Comparison of ENCODE assay signal across 9 mouse cellular contexts in the genomic region with DNA sequence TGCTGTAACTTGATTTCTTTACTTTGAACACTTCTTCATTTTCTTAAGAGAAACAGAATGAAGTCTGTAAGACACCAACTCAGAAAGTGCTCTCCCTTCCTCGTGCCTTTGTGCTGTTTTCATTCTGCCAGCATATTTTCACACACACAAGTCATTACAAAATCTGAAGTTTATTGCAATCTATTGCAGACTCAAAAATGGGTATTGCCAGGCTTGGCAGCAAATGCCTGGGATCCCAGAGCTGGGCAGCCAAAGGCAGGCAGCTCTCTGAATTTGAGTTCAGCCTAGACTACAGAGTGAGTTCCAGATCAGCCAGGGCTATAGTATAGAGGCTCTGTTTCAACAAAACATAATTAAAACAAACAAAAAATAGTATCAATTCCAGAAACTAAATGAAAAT. TPM values are rescaled to one million over a fixed set of nuclear protein-coding genes. Genes with fewer than 3 reads are reported as not detected.
A peak's percentile ranks its signal among the peaks of the same experiment; 100 is the strongest.
DNase-seq lines count a peak whose midpoint lies in the region; ATAC-seq lines count a peak whose summit lies in the region.
"Had no signal": no experiment of that assay in that cellular context is flagged by ENCODE, and none has a peak within 500 bp of the region (broad histone marks: within the 10 kb centered on the region; RNA-seq: fewer than 3 reads in every experiment).

No protein-coding gene starts in this region.

- 52% methylated on average over 1 of the region's 1 CpGs for WGBS in kidney, embryonic 14.5 days
- 76% methylated on average over 1 of the region's 1 CpGs for WGBS in embryonic facial prominence, embryonic 10.5 days
- WGBS in hindbrain, embryonic 16.5 days = 58% methylated on average over 1 of the region's 1 CpGs
- WGBS in midbrain, embryonic 15.5 days = 65% methylated on average over 1 of the region's 1 CpGs

- peaks cover 33% of the 10 kb centered on the region for H3K36me3 ChIP-seq in kidney, embryonic 14.5 days (ENCODE audit: control insufficient read depth, insufficient read depth, low read length)
- H3K36me3 ChIP-seq in embryonic facial prominence, embryonic 10.5 days (replicated peaks) = peaks cover 42% of the 10 kb centered on the region
- H3K36me3 ChIP-seq in hindbrain, embryonic 16.5 days (ENCODE audit: control insufficient read depth, insufficient read depth, low read length) = peaks cover 4% of the 10 kb centered on the region; the same call in 1 of the 2 replicates
- H3K36me3 ChIP-seq in midbrain, embryonic 15.5 days (replicated peaks) = no peaks in the 10 kb centered on the region

- peak overlapping the region; percentile 97; the same call in 1 of the 2 replicates for H3K9ac ChIP-seq in kidney, embryonic 14.5 days (ENCODE audit: low read depth, low read length)
- no peak overlapping the region for H3K9ac ChIP-seq in hindbrain, embryonic 16.5 days (ENCODE audit: low read depth, low read length)
- peak overlapping the region; percentile 31; the same call in 1 of the 2 replicates for H3K9ac ChIP-seq in midbrain, embryonic 15.5 days

- no peaks in the 10 kb centered on the region for H3K27me3 ChIP-seq in kidney, embryonic 14.5 days (ENCODE audit: control insufficient read depth, insufficient read depth, low read length)
- no peaks in the 10 kb centered on the region for H3K27me3 ChIP-seq in embryonic facial prominence, embryonic 10.5 days (replicated peaks; ENCODE audit: low read depth, poor library complexity, severe bottlenecking)
- no peaks in the 10 kb centered on the region for H3K27me3 ChIP-seq in hindbrain, embryonic 16.5 days (replicated peaks; ENCODE audit: control insufficient read depth, insufficient read depth, low read length)
- no peaks in the 10 kb centered on the region for H3K27me3 ChIP-seq in midbrain, embryonic 15.5 days (replicated peaks)

- H3K9me3 ChIP-seq in kidney, embryonic 14.5 days (ENCODE audit: control insufficient read depth, low read length) = no peaks in the 10 kb centered on the region
- H3K9me3 ChIP-seq in embryonic facial prominence, embryonic 10.5 days = no peaks in the 10 kb centered on the region
- no peaks in the 10 kb centered on the region for H3K9me3 ChIP-seq in hindbrain, embryonic 16.5 days (ENCODE audit: control insufficient read depth, low read length)
- no peaks in the 10 kb centered on the region for H3K9me3 ChIP-seq in midbrain, embryonic 15.5 days

- peak overlapping the region; percentile 96; the same call in 1 of the 2 replicates for H3K4me3 ChIP-seq in kidney, embryonic 14.5 days (ENCODE audit: low read length)
- peak overlapping the region; percentile 86 for H3K4me3 ChIP-seq in embryonic facial prominence, embryonic 10.5 days
- H3K4me3 ChIP-seq in hindbrain, embryonic 16.5 days (ENCODE audit: low read length) = peak overlapping the region; percentile 29
- peak overlapping the region; percentile 88 for H3K4me3 ChIP-seq in midbrain, embryonic 15.5 days

- H3K4me2 ChIP-seq in kidney, embryonic 14.5 days (replicated peaks; ENCODE audit: low read depth, low read length) = peak overlapping the region; percentile 64
- peak overlapping the region; percentile 76 for H3K4me2 ChIP-seq in hindbrain, embryonic 16.5 days (ENCODE audit: low read length)
- peak overlapping the region; percentile 66 for H3K4me2 ChIP-seq in midbrain, embryonic 15.5 days

- H3K4me1 ChIP-seq in kidney, embryonic 14.5 days (ENCODE audit: control insufficient read depth, insufficient read depth, low read length) = peaks cover 9% of the 10 kb centered on the region
- H3K4me1 ChIP-seq in embryonic facial prominence, embryonic 10.5 days = peaks cover 18% of the 10 kb centered on the region
- peaks cover 11% of the 10 kb centered on the region for H3K4me1 ChIP-seq in hindbrain, embryonic 16.5 days (ENCODE audit: control insufficient read depth, insufficient read depth, low read depth, low read length)
- peaks cover 25% of the 10 kb centered on the region for H3K4me1 ChIP-seq in midbrain, embryonic 15.5 days

- no peak for DNase-seq in kidney, adult 9 months
- no peak for DNase-seq in embryonic facial prominence, embryonic 10.5 days (ENCODE audit: low spot score)
- DNase-seq in urinary bladder, postnatal 14 days (ENCODE audit: low spot score) = no peak
- DNase-seq in ovary, postnatal 36 days (ENCODE audit: low spot score) = no peak
- no peak for DNase-seq in frontal cortex, adult 2 months (ENCODE audit: extremely low spot score in 1 of 2, low spot score in 1 of 2)
- DNase-seq: lung, postnatal 14 days had no signal

- no peak overlapping the region for H3K27ac ChIP-seq in kidney, embryonic 14.5 days (ENCODE audit: low read depth, low read length)
- H3K27ac ChIP-seq in embryonic facial prominence, embryonic 10.5 days (replicated peaks) = no peak overlapping the region
- H3K27ac ChIP-seq in hindbrain, embryonic 16.5 days (ENCODE audit: low read depth, low read length) = no peak overlapping the region
- H3K27ac ChIP-seq in midbrain, embryonic 15.5 days = no peak overlapping the region

- ATAC-seq in kidney, embryonic 14.5 days (ENCODE audit: low FRiP score, low TSS enrichment) = no peak
- no peak for ATAC-seq in hindbrain, embryonic 16.5 days
- no peak for ATAC-seq in midbrain, embryonic 15.5 days (replicated peaks)

RNA-seq across cellular contexts. Expression of a gene that starts 1.7 kb away (rescaled TPM):
- polyA plus RNA-seq in kidney, embryonic 14.5 days (2014; fragmentation: Nextera tagmentation; extraction: Ambion mirVana) = 46.9 and 75.6 TPM in 2 replicates
- polyA plus RNA-seq in embryonic facial prominence, embryonic 10.5 days (2016; fragmentation: Nextera tagmentation; extraction: Ambion mirVana) = 66.9 and 79.2 TPM in 2 replicates
- polyA plus RNA-seq in hindbrain, embryonic 16.5 days (2015; fragmentation: Nextera tagmentation; extraction: Ambion mirVana) = 48.8 and 60.2 TPM in 2 replicates
- polyA plus RNA-seq in midbrain, embryonic 15.5 days (2015; fragmentation: Nextera tagmentation; extraction: Ambion mirVana) = 71.4 and 80.7 TPM in 2 replicates
- 101 and 103 TPM in 2 replicates for polyA plus RNA-seq in frontal cortex, adult 2 months (2012; rRNA removed)

RNA-seq across cellular contexts. Expression of a gene that starts 31.5 kb away (rescaled TPM):
- 10.8 and 15.5 TPM in 2 replicates for polyA plus RNA-seq in kidney, embryonic 14.5 days (2014; fragmentation: Nextera tagmentation; extraction: Ambion mirVana)
- 11.6 and 11.8 TPM in 2 replicates for polyA plus RNA-seq in embryonic facial prominence, embryonic 10.5 days (2016; fragmentation: Nextera tagmentation; extraction: Ambion mirVana)
- polyA plus RNA-seq in hindbrain, embryonic 16.5 days (2015; fragmentation: Nextera tagmentation; extraction: Ambion mirVana) = 48.6 and 50.3 TPM in 2 replicates
- polyA plus RNA-seq in midbrain, embryonic 15.5 days (2015; fragmentation: Nextera tagmentation; extraction: Ambion mirVana) = 51.7 and 55.3 TPM in 2 replicates
- polyA plus RNA-seq in frontal cortex, adult 2 months (2012; rRNA removed) = 141 and 155 TPM in 2 replicates

RNA-seq across cellular contexts. Expression of a gene that starts 52.3 kb away (rescaled TPM):
- polyA plus RNA-seq in kidney, embryonic 14.5 days (2014; fragmentation: Nextera tagmentation; extraction: Ambion mirVana) = 0.50 TPM in 1 of 2 replicates, not detected in the other
- 0.15 TPM in 1 of 2 replicates, not detected in the other for polyA plus RNA-seq in embryonic facial prominence, embryonic 10.5 days (2016; fragmentation: Nextera tagmentation; extraction: Ambion mirVana)
- polyA plus RNA-seq in hindbrain, embryonic 16.5 days (2015; fragmentation: Nextera tagmentation; extraction: Ambion mirVana) = 0.88 and 1.9 TPM in 2 replicates
- 0.72 and 1.3 TPM in 2 replicates for polyA plus RNA-seq in midbrain, embryonic 15.5 days (2015; fragmentation: Nextera tagmentation; extraction: Ambion mirVana)
- 1.0 and 1.6 TPM in 2 replicates for polyA plus RNA-seq in frontal cortex, adult 2 months (2012; rRNA removed)

Comparison
In these comparisons a context has a peak if more than half of its experiments do, and no peak if none do; other contexts are left out.
1. H3K4me3 ChIP-seq: peak in every context shown above with its lines; median percentile 96 in kidney, embryonic 14.5 days; 88 in midbrain, embryonic 15.5 days; 86 in embryonic facial prominence, embryonic 10.5 days; 29 in hindbrain, embryonic 16.5 days.